Mouse (Mus musculus) cortical plate, adult 2 months (tissue): ENCODE measurements around the gene Brsk1.

Experiments used
- CTCF ChIP-seq: fragments of 200-500 bp; IDR thresholded peaks from 2 replicates; pipeline ENCODE4 v1.5.1; 2011; ENCODE audit warnings: mild to moderate bottlenecking, control low read depth, low read length; ENCODE audit not compliant: insufficient read depth; ENCODE audit errors: extremely low read depth
- POLR2A ChIP-seq: fragments of 200-500 bp; IDR thresholded peaks from 2 replicates; pipeline ENCODE4 v1.6.1; 2011; ENCODE audit warnings: mild to moderate bottlenecking, low read length, control low read depth; ENCODE audit not compliant: insufficient read depth; ENCODE audit errors: extremely low read depth

- TF ChIP-seq CTCF (no peak), POLR2A (no peak)
These were observed 22.2 kb downstream of the Brsk1 start for GRCm38 (mm10) chr7:4712594-4712993.
